Mouse (Mus musculus): ENCODE results near the gene Slc36a4. TPM values are rescaled to one million over a fixed set of nuclear protein-coding genes. Genes with fewer than 3 reads are reported as not detected.

The Slc36a4 gene
- total RNA-seq (2023), result 9.2 to 11.0 TPM (median 10.9 TPM) in 4 replicates

DNA sequence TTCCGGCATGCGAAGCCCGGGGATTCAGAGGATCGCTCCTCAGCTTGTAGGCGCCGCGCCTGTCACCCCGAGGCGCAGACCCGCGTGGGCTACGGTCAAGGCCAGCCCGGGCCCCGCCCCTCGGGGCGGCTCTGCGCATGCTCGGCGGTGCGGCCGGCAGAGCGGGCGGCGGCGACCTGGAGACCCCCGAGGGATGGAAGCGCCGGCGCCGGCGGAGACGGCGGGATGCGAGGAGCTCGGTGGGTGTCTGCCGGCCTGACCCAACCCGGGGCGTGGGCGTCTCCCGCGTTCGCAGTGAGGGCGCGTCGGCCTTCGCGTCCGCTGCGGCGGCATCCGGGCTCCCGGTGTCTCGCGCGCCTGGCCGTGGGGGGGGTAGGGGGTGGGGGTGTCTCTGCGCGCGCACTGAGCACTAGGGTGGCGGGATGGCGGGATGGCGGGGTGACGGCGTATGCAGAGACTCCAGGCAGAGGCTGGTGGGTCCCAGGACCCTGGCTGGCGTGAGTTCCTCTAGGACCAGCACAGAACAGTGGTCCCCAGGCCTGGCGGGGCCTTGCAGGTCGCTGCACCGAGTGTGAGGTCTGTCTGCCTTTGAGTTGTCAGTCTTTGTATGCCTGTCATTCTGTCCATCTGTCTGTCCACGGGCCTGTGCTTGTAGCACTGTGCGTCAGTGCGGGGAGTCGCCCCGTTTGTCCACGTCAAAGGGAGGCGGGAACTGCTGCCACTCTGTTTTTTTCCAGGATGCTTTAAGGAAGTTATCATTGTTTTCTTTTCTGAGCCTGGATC is at the start of gene Slc36a4:
Slc36a4 (plus strand) TSS at position 140 of the 783 bp plus-strand sequence.

Other genes with a start within 250 kb of the Slc36a4 start
- gene Smco4, start 216.3 kb upstream of the Slc36a4 start, total RNA-seq (2023), result 9.2 to 14.9 TPM (median 12.6 TPM) in 4 replicates
- gene Deup1, start 81.8 kb upstream of the Slc36a4 start, total RNA-seq (2023), result not detected in 4 replicates
- gene Mtnr1b, start 164.8 kb downstream of the Slc36a4 start, total RNA-seq (2023), result not detected in 4 replicates